Mouse (Mus musculus) erythroid progenitor cell, adult 5-6 weeks (primary cell): ENCODE measurements around the gene Clec18a. TPM values are rescaled to one million over a fixed set of nuclear protein-coding genes. Genes with fewer than 3 reads are reported as not detected.
"Not testable (repeated sequence)": the region's sequence is repeated elsewhere in the genome, so short reads cannot be mapped to it uniquely, and the experiment has no call there.

Source experiments
- ATAC-seq: replicated peaks from 2 replicates; pipeline ENCODE4 v1.8.0; 2016; ENCODE audit warnings: moderate number of reproducible peaks, mild to moderate bottlenecking, moderate TSS enrichment, inconsistent platforms; ENCODE audit not compliant: poor library complexity, low FRiP score, severe bottlenecking
- total RNA-seq, 2 experiments: library from RNA; stranded (forward) in 1 of 2; stranded (reverse) in 1 of 2; fragments of 150-400 nt in 1 of 2; fragments of 186-747, 209-891 nt in 1 of 2; gene quantifications; 2 replicates each; pipeline versions ENCODE4 v1.2.3 to v1.2.4; 2015 to 2017; ENCODE audit warnings: low replicate concordance in 2 of 2

Clec18a gene
- total RNA-seq, 2 experiments from 2014 or later: not detected

DNA sequence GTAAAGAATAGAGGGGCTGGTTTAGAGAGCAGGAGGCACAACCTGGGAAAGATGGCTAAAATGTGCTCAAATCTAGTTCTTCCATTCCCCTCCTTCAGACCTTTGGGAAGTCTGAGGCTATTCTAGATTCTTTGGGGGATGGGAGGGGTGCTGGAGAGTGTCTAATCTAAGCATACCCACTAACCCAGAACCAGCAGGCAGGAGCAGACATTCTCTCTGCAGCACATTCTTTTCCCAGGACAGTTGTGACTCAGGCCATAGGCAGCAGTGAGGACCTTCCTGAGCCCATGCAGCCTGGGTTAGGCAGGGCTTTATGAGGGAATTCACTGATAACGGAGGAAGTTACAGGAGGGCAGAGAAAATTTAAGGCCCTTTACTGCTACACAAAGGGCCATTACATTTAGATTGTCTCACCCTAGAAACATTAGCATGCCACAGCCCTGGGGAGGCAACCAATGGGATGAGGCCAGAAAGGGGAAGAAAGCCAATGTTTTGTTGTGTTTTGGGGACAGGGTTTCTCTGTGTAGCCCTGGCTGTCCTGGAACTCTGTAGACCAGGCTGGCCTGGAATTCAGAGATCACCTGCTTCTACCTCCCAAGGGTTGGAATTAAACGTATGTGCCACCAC, 33.2 kb downstream of the Clec18a start:
- no peak for ATAC-seq

DNA sequence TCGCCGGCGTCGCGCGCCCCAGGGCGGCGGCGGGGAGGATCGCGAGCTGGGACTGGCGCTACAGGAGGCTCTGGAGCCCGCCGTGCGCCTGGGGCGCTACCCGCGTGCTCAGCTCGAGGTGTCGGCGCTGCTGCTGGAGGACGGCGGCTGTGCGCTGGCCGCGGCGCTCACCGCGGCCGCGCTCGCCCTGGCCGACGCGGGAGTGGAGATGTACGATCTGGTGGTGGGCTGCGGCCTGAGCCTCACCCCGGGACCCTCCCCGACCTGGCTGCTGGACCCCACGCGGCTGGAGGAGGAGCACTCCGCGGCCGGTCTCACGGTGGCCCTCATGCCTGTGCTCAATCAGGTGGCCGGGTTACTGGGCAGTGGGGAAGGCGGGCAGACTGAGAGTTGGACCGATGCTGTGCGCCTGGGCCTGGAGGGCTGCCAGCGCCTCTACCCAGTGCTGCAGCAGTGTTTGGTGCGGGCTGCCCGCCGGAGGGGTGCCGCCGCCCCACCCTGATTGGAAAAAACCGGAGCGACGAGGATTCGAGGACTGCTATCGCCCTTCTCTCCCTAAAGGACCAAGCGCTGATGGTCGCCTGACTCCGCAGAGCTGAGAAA, 35.4 kb downstream of the Clec18a start:
- ATAC-seq: peak; percentile 7; the same call in 1 of the 2 replicates

DNA sequence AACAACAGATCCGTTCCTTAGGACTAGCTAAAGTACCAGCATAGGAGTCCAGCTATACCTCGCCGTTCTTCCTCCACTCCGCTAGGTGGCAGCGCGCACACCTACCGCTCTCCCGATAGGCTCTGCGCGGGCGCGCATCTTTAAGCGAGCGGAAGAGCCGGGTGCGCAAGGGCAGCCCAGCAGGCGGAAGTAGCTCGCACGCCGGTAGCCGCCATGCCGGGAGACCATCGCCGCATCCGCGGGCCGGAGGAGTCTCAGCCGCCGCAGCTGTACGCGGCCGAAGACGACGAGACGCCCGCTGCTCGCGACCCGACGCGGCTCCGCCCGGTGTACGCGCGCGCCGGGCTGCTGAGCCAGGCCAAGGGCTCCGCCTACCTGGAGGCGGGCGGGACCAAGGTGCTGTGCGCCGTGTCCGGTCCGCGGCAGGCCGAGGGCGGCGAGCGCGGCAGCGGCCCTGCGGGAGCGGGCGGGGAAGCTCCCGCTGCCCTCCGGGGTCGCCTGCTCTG, 36.0 kb downstream of the Clec18a start, which contains the start of gene Exosc6:
Gene Exosc6 (plus strand): TSS at position 182 of the 506 bp plus-strand sequence.
- ATAC-seq: peak; percentile 94

DNA sequence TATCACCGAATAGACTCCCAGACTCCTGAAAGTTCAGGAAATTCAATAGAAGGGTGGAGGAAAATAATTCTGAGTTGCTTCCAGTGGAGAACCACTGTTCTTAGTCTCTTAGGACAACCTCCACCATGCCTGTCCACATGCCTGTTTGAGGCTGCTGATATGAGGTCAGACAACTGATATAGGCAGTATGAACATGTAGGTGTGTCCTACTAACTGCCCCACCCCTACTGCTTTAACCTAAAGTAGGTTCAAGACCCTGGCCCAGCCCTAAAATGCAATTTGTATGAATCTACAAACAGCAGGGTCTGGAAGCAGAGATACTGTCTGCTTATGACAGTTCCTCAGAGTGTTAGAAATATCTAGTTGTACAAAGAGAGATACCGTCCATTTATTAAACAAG, 36.6 kb downstream of the Clec18a start:
- ATAC-seq: peak; percentile 32

DNA sequence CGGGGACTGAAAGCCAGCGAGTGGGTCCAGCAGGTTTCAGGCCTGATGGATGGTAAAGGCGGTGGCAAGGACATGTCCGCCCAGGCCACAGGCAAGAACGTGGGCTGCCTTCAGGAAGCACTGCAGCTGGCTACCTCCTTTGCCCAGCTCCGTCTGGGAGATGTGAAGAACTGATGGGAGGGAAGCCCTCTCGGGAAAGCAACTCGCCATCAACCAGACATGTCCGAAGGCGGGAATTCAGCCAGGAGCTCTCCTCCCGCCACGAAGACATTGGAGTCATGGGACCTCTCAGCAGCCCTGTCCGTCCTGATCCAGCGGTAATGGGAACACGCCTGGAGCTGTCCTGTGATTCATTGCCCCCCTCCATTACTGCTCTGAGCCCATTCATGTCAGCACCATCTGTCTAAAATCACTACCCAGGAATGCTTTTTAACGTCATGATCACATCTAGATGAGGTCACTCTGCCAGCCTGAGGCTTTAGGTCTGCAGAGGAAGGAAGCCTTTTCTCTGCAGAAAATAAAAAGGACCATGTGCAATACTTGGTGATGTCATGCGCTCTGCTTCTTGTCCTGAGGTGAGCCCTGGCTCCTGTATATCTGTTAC, 37.1 kb downstream of the Clec18a start:
- no peak for ATAC-seq

DNA sequence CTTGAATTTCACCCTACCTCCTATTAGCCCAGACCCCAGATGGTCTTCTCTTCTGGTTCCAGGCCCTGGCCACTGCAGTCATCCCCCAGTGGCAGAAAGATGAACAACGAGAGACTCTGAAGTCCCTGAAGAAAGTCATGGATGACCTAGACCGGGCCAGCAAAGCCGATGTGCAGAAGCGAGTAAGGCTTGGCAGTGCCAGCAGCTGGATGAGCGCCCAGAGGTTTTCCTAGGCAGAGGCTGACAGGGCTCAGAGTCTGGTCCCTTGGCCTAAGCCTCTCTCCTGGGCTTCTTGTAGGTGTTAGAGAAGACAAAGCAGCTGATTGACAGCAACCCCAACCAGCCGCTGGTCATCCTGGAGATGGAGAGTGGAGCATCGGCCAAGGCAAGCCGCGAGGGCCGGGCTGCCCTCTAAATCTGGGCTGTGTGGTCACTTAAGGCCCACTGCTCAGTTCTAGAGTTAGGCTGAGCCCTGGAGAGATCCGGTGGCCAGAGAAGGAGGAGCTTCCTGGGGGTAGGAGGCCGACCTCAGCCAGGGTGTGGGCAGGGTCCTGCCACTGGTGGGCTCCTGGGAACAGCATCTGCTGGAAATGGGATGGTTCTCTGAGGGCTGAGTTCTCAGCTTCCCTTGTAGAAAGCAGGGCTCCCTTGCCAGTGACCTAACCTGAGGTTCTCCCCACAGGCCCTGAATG, 38.3 kb downstream of the Clec18a start:
- no peak for ATAC-seq

DNA sequence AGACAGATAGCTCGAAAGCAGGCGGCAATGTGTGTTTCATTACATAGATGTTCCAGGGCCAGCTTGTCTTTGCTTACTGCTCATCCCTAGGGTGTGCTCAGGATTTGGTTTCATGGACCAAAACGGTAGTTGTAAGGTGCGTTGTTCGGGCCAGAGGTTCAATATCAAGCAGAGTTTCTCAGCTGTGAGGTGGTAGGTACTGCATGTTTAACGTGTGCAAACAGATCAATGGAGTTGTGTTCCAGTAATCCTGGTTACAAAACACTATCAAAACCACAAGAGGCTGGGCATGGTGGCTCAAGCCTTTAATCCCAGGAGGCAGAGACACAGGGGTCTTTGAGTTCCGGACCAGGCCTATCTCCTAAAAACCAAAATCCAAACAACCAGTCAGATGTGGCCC, 43.1 kb downstream of the Clec18a start:
- ATAC-seq: no peak

DNA sequence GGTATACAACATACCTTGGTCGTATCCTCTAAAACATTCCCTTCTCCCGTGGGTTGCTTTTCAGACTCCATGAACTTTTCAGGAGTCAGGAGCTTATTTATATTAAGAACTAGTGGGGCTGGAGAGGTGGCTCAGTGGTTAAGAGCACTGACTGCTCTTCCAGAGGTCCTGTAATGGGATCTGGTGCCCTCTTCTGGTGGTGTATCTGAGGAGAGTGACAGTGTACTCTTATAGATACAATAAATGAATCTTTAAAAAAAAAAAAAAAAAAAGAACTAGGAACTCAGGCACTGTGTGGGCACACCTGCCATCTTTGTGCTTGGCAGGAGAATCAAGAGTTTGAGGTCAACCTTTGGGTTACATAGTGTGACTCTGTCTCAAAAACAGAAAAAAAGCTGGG, 43.5 kb downstream of the Clec18a start:
- ATAC-seq: no peak

DNA sequence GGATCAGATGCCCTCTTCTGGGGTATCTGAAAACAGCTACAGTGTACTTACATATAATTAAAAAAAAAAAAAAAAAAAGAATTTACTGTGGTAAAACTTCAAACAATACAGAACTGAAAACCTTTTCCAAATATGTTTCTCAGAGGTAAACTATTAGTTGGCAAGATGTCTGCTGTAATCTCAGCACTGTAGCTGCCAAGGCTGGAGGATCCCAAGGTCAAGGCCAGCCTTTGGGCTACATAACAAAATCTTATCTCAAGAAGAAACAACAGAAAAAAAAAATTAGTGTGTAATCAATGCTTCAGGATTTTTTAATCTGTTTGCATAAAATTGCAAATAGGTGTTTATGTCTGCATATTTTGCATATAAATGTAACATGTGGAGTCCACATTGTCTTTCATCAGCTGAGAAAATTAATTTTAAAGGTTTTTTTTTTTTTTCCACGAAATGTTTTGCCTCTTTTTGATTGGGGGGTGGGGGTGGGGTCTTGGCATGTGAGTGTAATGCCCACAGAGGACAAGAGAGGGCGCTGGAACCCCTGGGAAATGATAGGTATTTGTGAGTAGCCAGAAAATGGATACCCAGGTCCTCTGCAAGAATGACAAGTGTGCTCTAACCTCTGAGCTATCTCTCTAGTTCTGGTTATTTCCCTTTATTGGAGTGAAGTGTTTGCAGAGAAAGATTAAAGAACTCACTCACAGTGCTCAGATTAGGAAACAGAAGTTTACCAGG, 48.1 kb downstream of the Clec18a start:
- no peak for ATAC-seq

DNA sequence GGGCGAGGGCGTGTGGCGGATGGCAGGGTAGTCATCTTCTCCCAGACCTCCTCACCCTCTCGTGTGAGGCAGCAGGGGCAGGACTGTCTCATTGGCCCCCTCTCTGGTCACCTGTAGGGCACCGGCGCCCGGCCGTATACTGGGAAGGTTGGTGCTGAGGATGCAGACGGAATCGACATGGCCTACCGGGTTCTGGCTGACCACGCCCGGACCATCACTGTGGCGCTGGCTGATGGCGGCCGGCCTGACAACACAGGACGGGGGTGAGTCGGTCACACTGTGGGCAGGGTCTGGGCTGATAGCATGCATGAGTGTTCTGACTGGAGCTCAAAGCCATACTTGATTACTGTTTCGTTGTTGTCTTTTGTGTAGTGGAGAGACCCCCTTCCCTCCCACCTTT, 49.7 kb downstream of the Clec18a start:
- ATAC-seq: 0 out of 2 replicates have a peak, but pooled peaks have one; percentile 35

DNA sequence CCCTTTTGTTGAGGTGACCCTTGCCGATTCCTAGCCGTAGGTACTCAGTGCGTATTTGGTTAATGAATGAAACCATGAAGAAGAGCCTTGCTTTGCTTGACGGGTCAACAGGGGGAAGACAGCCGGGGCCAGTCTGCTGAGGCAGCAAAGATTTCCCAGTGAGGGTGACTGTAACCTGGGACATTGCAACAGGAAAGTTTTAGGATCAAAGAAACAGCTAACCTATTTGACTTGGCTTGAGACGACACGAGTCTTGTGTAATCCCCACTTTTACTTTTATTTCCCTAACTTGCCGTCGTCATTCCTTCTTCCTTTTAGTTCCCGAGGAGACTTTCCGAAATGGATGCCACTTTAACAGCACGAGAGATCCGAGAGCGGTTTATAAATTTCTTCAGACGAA, 55.6 kb downstream of the Clec18a start:
- no peak for ATAC-seq

DNA sequence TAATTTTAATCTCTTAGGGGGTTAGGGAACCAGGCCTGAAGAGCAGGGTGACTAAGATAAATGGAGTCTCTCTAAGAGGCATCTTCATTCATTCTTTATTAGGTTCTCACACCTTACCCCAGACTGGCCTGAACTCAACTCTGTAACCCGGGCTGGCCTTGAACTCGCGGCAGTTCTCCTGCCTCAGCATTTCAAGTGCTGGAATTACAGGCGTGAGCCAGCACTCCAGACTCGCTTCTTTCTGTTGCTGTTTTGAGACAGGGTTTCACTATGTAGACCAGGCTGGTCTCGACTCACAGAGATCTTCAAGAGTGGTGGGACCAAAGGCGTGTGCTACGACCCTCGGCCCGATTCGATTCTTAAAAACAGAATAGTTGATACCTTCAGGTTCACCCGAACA, 58.0 kb downstream of the Clec18a start:
- ATAC-seq: peak; percentile 36

DNA sequence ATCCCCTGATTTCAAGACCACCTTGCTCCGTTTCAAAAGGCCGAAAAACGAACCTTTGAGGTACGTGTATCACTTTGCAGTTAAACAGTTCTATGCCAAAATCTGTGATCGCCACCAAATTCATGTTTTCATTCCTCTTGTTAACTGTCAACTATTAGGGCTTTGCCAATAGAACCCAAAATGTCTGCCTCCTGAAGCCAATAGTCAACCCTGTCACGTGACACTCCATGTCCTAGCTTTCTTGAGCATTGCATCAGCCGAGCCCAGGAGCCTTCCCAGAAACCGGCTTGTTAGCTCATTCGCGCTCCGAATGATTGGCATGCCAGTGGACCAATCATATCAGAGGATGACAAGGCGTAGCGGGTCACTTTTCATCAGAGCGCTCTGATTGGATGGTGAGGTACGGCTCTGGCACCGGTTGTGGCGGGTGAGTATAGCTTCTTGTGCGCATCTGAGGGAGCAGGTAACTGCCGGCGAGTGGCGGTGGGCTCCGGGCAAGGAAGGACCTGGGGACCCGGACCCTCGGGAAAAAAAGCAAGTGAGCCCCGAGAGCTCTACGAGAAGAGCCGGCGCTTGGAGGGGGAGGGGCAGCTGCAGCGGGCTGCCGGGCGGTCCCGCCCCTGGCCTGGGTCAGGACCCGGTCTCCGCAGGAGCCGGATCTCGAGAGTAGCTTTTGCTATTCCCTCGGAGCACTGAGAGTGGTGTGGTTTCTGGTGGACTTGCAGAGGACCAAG, 58.6 kb downstream of the Clec18a start:
- peak; percentile 98 for ATAC-seq

DNA sequence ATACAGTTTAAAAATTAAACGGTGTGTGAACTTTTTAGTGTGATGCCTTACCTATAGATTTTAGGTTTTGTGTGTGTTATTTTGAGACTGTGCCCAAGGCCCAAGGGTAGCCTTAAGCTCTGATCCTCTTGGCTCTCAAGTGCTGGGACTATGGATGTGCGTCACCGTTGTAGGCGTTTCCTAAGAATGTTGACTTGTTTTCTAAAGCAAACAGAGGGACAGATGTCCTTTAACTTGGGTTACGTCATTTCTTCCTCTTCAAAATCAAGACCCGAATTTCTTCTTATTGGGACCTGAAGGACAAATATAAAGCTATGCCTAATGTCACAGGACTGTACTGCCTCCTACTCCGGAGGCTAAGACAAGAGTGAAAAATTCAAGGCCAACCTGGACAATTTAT, 59.3 kb downstream of the Clec18a start, which contains the start of gene Aars:
Gene Aars (plus strand): TSS at position 229 of the 400 bp plus-strand sequence.
- no peak for ATAC-seq

DNA sequence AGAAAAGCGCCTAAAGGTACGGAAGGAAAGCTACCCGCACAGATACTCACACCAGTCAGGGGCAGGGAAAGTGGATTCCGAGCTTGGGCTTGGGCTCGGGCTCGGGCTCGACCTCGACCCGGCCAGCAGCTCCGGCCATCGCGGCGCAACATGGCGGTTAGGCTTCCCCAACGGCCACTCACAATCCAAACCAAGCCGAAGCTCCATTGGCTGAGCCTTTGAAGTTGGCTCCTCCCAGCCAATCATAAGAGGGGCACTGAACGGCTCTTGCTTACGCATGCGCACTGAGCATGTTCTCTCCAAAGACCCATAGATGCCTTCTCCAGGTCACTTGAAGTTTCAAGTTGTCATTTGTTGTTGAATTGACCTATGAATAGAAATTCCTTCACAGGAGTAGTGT, 60.7 kb downstream of the Clec18a start, which contains the start of gene Ddx19b:
Gene Ddx19b (minus strand): TSS at position 180 of the 400 bp plus-strand sequence.
- no peak for ATAC-seq

DNA sequence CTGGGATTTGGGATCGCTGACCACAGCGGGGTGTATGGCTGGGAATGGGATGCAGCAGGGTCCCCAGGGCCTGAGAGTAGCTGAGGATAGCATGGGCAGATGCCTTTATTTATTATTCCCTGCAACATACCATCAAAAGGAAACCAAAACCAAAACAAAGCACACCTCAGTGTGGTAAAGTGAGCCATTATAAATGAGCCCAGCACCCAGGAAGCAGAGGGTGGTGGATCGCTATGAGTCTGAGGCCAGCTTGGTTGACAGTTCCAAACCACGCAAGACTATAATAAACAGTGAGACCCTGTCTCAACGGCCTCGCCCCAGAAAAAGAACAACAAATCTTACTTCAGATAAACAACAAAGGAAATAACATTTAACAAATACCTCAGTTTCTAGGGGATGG, 62.2 kb downstream of the Clec18a start:
- ATAC-seq: no peak

DNA sequence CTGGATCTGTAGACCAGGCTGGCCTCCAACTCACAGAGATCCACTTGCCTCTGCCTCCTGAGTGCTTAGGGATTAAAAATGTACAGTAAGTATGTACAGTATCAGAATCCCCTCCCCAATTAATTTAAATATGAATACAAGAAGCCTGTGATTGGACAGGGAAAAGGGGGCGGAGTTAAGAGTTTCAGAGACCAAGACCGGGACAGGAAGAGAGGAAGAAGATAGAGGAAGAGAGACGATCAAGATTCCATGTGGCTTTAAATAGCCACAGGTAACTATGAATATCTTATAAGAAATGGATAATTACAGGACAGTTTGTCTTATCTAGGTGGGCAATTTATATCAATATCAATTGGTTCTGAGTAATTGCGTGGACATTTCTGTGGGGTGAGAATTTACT, 62.6 kb downstream of the Clec18a start:
- ATAC-seq: no peak

DNA sequence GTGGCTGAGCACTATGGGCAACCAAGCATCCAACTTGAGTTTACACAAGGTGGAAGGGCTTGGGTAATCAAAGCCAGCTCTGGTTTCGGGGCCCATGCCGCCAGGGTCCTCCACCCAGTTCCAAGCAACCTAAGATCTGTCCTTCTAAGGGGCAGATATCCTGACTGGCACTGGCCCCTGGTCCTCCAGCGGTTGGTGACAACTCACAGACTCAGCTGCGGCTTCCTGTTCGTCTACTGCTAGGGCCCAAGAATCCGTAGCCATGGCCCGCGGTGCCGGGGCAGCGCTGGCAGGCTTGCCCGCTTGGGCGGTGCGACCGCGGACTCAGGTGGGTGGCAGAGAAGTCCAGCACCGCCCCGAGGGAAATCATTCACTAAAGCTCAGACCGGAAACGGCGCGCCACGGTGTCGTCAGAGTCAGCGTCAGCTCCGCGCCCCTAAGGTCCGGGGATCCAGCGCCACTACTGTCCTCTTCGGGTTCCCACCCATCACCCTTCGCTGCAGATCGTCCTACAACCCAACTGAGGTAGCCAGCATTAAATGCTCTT, 64.8 kb downstream of the Clec18a start:
- peak; percentile 99 for ATAC-seq

DNA sequence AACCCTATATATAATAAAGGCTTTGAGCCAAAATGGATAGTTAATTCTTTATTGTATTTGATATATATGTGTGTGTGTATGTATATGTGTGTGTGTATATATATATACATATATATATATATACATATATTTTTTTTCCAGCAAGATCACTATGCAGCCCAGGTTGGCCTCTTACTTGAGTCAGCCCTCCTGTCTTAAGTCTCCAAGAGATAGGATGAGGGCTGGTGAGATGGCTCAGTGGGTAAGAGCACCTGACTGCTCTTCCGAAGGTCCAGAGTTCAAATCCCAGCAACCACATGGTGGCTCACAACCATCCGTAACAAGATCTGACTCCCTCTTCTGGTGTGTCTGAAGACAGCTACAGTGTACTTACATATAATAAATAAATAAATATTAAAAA, 65.6 kb downstream of the Clec18a start:
- ATAC-seq: not testable (repeated sequence)
